Mouse (Mus musculus): ENCODE data around the gene Zfp953. TPM values are rescaled to one million over a fixed set of nuclear protein-coding genes. Genes with fewer than 3 reads are reported as not detected.

Gene Zfp953
- 3.7 and 4.8 TPM in 2 replicates for total RNA-seq (2023)

DNA sequence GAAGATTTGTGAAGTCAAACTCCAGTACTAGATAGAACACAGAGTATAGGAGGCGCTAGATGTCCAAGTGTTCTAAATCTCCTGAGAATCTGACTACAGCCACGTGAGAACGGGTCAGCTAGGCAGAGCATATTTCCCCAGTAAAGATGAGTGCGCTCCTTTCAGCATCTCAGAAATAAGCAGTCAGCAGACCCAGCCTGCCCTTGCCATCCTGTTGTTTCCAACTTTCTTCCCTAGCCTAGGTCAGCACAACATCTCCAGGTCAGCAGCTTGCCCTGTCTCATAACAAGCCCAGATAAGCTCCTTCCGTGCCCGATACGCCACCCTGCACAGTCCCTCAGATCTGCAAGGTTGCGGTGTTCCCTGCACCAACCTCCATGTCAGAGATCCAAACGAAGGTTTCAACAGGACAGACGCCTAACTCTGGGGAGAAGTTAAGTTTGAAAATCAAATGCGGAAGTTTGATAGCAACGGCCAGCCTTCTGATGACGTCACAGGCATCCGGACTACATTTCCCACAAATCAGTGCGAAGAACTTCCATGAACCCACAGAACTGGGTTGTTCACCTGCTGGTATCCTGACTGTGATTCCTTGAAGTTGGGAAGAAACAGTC lies at the start of gene Zfp953, which contains the start of gene Gm28044:
TSS of gene Zfp953 (minus strand) at position 475 of the 614 bp plus-strand sequence.
TSS of gene Gm28044 (minus strand) at position 406 of the 614 bp plus-strand sequence.

GRCm38 (mm10) chr13:67399183-67399903 lies 38.9 kb upstream of the Zfp953 start, which contains the start of gene Zfp429:
Gene Zfp429, minus strand, starts transcription at chr13:67399819.

DNA sequence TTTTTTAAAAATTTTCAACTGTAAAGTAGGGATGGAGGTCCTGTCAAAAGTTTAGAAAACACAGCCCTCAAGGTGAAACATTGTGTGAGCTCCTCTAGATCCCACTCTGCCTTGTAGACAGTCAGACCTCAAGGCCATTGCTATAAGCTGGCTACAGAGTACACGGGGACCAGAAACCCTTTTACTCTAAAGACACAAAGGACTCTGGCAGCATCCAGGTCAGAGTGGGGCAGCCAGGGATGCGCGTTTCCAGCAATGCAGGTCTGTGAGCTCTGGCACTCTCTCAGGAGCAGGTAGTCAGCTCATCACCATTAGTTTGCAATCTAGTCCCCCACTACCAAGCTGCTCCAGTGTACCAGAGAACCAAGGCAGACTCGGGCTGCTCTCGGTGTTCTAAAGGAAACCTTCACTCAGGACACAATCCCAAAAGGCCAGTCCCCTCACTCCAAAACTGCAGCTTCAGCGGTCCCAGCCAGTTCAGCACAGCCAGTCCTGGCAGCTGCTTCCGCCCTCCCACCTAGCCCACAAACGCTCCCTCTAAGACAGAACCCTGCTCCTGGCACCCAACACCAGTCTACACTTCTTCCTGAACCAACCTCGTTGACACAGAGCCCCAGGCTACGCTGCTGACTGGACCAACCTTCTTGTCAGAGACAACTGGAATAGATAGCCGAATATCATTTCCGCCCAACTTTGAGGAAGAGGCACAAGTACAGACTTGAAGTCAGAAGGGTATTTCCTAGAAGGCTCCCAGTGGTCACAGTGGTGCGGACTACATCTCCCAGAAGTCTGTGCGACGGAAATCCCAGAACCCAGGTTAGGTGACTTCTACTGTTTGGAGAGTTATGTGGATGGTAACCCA lies 14.9 kb upstream of the Zfp953 start, which contains the start of the genes Gm28041 and Zfp456:
TSS of gene Gm28041 (minus strand) at position 684 of the 862 bp plus-strand sequence.
TSS of gene Zfp456 (minus strand) at position 761 of the 862 bp plus-strand sequence.

GRCm38 (mm10) chr13:67332019-67332724 lies 28.2 kb downstream of the Zfp953 start, which contains the start of gene Zfp595:
Gene Zfp595, minus strand, starts transcription at chr13:67332570.

DNA sequence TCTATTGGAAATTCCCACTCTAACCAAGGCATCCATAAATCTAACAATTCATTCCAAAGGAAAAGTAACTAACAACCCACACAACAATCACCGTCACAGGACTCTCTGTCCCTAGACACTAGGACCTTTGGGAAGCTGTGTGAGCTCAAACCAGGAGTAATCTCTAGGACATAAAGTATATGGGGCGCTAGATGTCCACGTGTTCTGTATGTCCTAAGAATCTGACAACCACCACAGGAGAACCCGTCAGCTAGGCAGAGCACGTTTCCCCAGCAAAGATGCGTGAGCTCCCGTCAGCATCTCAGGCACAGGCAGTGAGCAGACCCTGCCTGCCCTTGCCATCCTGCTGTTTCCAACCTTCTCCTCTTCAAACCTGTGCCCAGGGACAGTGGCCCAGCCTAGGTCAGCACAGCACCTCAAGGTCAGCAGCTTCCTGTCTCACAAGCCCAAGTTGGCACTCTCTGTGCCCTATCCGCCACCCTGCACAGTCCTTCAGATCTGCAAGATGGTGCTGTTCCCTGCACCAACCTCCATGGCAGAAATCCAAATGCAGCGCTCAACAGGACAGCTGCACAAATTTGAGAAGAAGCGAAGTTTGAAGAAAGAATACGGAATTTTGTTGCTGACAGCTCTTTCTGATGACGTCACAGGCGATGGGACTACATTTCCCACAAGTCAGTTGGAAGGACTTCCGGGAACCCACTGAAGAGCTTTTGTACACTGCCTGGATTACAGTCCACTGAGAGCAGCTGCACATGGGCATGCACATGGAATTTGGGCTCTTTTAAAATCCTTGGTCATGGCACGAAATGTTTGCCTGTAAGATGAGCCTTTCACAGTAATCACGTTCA lies 54.4 kb downstream of the Zfp953 start, which contains the start of gene Zfp457:
TSS of gene Zfp457 (minus strand) at position 664 of the 851 bp plus-strand sequence.

Other genes starting within 250 kb of the Zfp953 start
- 0.19 TPM in 1 of 2 replicates, not detected in the other for gene Rslcan18, start 244.3 kb downstream of the Zfp953 start, total RNA-seq (2023)
- 0.76 and 1.1 TPM in 2 replicates for gene Zfp759, start 238.9 kb downstream of the Zfp953 start, total RNA-seq (2023)
- gene Rsl1, start 187.4 kb downstream of the Zfp953 start, total RNA-seq (2023) = 0.41 and 0.95 TPM in 2 replicates
- 0.35 and 0.39 TPM in 2 replicates for gene Zfp455, start 166.1 kb downstream of the Zfp953 start, total RNA-seq (2023)
- gene Zfp458, start 82.1 kb downstream of the Zfp953 start, total RNA-seq (2023) = 1.1 and 1.6 TPM in 2 replicates
- gene Zfp457, start 54.1 kb downstream of the Zfp953 start, total RNA-seq (2023) = 0.36 and 0.60 TPM in 2 replicates
- gene Zfp595, start 28.0 kb downstream of the Zfp953 start, total RNA-seq (2023) = 4.2 and 7.0 TPM in 2 replicates
- gene Gm28044, start 69 bp downstream of the Zfp953 start, total RNA-seq (2023) = 2.2 TPM in 1 of 2 replicates, not detected in the other
- 2.3 TPM in 1 of 2 replicates, not detected in the other for gene Gm28041, start 15.1 kb upstream of the Zfp953 start, total RNA-seq (2023)
- gene Zfp456, start 15.2 kb upstream of the Zfp953 start, total RNA-seq (2023) = 0.84 and 1.7 TPM in 2 replicates
- 4.1 and 4.7 TPM in 2 replicates for gene Zfp429, start 39.2 kb upstream of the Zfp953 start, total RNA-seq (2023)
- gene Zfp459, start 60.8 kb upstream of the Zfp953 start, total RNA-seq (2023) = 0.16 TPM in 1 of 2 replicates, not detected in the other
- gene Zfp874a, start 91.0 kb upstream of the Zfp953 start, total RNA-seq (2023) = 2.3 TPM in 2 replicates
- 4.4 and 8.0 TPM in 2 replicates for gene Zfp874b, start 123.7 kb upstream of the Zfp953 start, total RNA-seq (2023)
- 2.2 and 3.5 TPM in 2 replicates for gene Zfp58, start 139.9 kb upstream of the Zfp953 start, total RNA-seq (2023)
- gene Gm26965, start 165.5 kb upstream of the Zfp953 start, total RNA-seq (2023) = not detected in 2 replicates
- 7.5 and 8.5 TPM in 2 replicates for gene Zfp87, start 165.6 kb upstream of the Zfp953 start, total RNA-seq (2023)
- gene Zfp748, start 193.2 kb upstream of the Zfp953 start, total RNA-seq (2023) = 2.6 and 4.2 TPM in 2 replicates
- 9.9 and 12.7 TPM in 2 replicates for gene Zfp729b, start 249.1 kb upstream of the Zfp953 start, total RNA-seq (2023)